Mouse (Mus musculus) liver, embryonic 14.5 days (tissue): ENCODE data around the gene Scrn1. TPM values are rescaled to one million over a fixed set of nuclear protein-coding genes. Genes with fewer than 3 reads are reported as not detected.

Source experiments
- ATAC-seq: fragments of 200-750 bp; cut with Nextera tagmentation; 2 replicates; pipeline ENCODE4 v1.8.0; 2017; ENCODE audit warnings: moderate number of reproducible peaks, mild to moderate bottlenecking, moderate library complexity; ENCODE audit not compliant: insufficient read depth
- DNase-seq, 3 experiments: peaks; one replicate each; pipeline ENCODE4 v3.0.0-alpha.2; 2012 to 2013; ENCODE audit warnings: low read depth in 3 of 3, low spot score in 3 of 3
- H3K27ac ChIP-seq: fragments of 300-500 bp; sonication (generic); 2 replicates; pipeline ENCODE4 v1.5.1; 2014; ENCODE audit warnings: moderate library complexity, mild to moderate bottlenecking, control low read depth, inconsistent platforms
- H3K27me3 ChIP-seq: fragments of 300-500 bp; sonication (generic); 2 replicates; pipeline ENCODE4 v1.6.1; 2014; ENCODE audit warnings: mild to moderate bottlenecking, low read length, moderate library complexity; ENCODE audit not compliant: control insufficient read depth, insufficient read depth
- H3K36me3 ChIP-seq: fragments of 300-500 bp; sonication (generic); replicated peaks from 2 replicates; pipeline ENCODE4 v1.6.1; 2014; ENCODE audit warnings: low read depth; ENCODE audit not compliant: control insufficient read depth, insufficient read depth
- H3K4me1 ChIP-seq, 2 experiments: fragments of 200-500 bp in 1 of 2; fragments of 300-500 bp in 1 of 2; sonication (generic) in 1 of 2; replicated peaks; 2 replicates each; pipeline ENCODE4 v1.6.1; 2012 to 2014; ENCODE audit warnings: antibody characterized with exemption in 1 of 2, inconsistent platforms in 1 of 2, low read length in 1 of 2; ENCODE audit not compliant: control insufficient read depth in 2 of 2, insufficient read depth in 2 of 2
- H3K4me2 ChIP-seq: fragments of 300-500 bp; sonication (generic); 2 replicates; pipeline ENCODE4 v1.6.1; 2014; ENCODE audit warnings: low read depth, mild to moderate bottlenecking, control low read depth, moderate library complexity
- H3K4me3 ChIP-seq, 2 experiments: fragments of 200-500 bp in 1 of 2; fragments of 300-500 bp in 1 of 2; sonication (generic) in 1 of 2; 2 replicates each; pipeline ENCODE4 v1.5.1; 2012 to 2014; ENCODE audit warnings: low read depth in 2 of 2, low read length in 2 of 2, mild to moderate bottlenecking in 2 of 2, control low read depth in 1 of 2, inconsistent platforms in 1 of 2, moderate library complexity in 1 of 2; ENCODE audit not compliant: insufficient read depth in 1 of 2
- H3K9ac ChIP-seq: fragments of 300-500 bp; sonication (generic); replicated peaks from 2 replicates; pipeline ENCODE4 v1.6.1; 2014; ENCODE audit warnings: mild to moderate bottlenecking, control low read depth, moderate library complexity
- H3K9me3 ChIP-seq: fragments of 300-500 bp; sonication (generic); 2 replicates; pipeline ENCODE4 v1.6.1; 2016; ENCODE audit warnings: low read length, mixed read lengths; ENCODE audit not compliant: control insufficient read depth
- CTCF ChIP-seq: IDR thresholded peaks from 2 replicates; pipeline ENCODE4 v1.5.1; 2016; ENCODE audit warnings: antibody characterized with exemption, low read depth, control low read depth
- EP300 ChIP-seq: IDR thresholded peaks from 2 replicates; pipeline ENCODE4 v1.6.1; 2016; ENCODE audit warnings: antibody characterized with exemption, low read depth
- WGBS: fragments of 180-500 bp; shearing (Covaris S2); extraction: QIAGEN DNeasy Blood & Tissue Kit; methylation state at CpG from one replicate; pipeline ENCODE4 v1.1.7; 2014; ENCODE audit not compliant: insufficient replicate concordance; 5-methylcytosine and 5-hydroxymethylcytosine counted together
- polyA plus RNA-seq, 2 experiments: library from polyadenylated mRNA; depleted of rRNA in 1 of 2; stranded (reverse) in 1 of 2; unstranded in 1 of 2; fragments of >200 nt; fragmentation: Nextera tagmentation in 1 of 2; extraction: Ambion mirVana in 1 of 2; gene quantifications; 2 replicates each; pipeline versions ENCODE4 v1.2.1 to v1.2.3; 2012 to 2014

The Scrn1 gene
- polyA plus RNA-seq, 2 experiments: 0.13 to 0.24 TPM

DNA sequence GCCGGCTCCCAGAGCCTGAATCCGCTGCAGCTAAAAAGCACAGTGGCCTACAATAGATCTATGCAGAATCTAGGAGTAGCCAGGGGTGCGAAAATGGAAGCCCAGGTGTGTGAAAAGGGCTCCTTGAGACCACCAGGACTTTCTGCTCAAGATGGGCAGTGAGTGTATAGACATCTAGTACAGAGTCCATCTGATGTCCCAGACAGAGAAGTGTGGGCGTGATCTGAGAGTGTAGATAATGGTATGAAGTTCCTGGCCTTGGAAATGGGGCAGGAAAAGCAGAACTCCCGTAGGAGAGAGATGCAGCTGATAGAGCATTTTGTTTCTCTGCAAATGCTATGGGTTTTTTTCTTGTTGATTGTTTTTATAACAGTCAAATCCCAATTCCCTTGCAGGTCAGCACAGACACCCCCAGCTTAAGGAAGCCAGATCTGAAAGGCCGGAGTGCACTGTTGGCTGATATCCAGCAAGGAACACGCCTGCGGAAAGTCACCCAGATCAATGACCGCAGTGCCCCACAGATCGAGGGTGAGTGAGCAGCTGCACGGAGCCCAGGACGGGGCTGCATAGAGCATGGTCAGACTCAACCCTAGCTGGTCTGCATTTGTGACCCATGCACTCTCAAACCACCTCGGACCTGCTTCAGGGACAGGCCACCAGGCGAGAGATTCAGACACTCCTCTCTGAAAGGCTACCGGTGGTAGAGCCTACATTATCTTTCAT lies 84.7 kb downstream of the Scrn1 start:
- ATAC-seq (no peak), DNase-seq (no peak)
- Histone ChIP-seq H3K4me1 (no peaks in the 10 kb centered on the region), H3K9me3 (no peaks in the 10 kb centered on the region), H3K4me2 (no peak overlapping the region), H3K4me3 (no peak overlapping the region), H3K36me3 (no peaks in the 10 kb centered on the region), H3K9ac (no peak overlapping the region), H3K27ac (no peak overlapping the region), H3K27me3 (no peaks in the 10 kb centered on the region; the same call in 1 of the 2 replicates)
- TF ChIP-seq EP300 (no peak), CTCF (no peak)
- 61% methylated on average over 15 of the region's 15 CpGs for WGBS

DNA sequence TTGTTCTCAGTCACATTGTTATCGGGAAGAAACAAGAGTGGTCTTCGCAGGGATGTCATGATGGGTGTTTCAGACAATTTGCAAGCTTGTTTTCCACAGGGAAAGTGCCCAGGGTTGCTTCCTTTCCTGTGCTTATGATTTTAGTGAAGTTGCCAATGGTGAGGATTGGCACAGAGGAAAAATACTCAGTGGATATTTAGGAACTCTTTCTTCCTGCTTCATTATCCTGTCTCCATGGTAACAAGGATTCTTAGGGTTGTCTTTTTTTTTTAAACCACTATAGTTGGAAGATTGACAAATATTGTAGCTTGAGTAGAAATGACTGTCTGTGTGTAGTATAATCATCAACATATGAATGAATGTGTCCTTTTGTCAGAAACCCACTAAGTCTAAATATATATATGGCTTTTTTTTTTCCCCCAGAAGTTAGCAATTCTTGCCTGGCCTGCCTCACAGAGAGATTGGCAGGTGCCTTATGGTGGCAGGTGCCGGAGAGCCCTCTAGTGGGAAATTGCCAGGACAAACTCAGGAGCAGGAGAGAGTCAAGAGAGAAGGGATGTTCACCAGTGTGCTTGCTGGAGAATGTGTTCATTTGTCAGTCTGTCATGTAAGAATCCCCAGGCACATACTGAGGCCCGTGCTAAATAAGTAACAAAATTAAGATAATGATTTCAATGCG lies 87.5 kb downstream of the Scrn1 start:
- DNase-seq: no peak
- WGBS: 59% methylated on average over 5 of the region's 5 CpGs
- Histone ChIP-seq H3K27ac (no peak overlapping the region), H3K36me3 (no peaks in the 10 kb centered on the region), H3K27me3 (no peaks in the 10 kb centered on the region), H3K4me3 (no peak overlapping the region), H3K9ac (no peak overlapping the region), H3K4me1 (no peaks in the 10 kb centered on the region; a peak in 1 of 4 replicates), H3K9me3 (no peaks in the 10 kb centered on the region), H3K4me2 (no peak overlapping the region)
- TF ChIP-seq CTCF: peak; percentile 23; the same call in 1 of the 2 replicates
- no peak for TF ChIP-seq EP300
- no peak for ATAC-seq

DNA sequence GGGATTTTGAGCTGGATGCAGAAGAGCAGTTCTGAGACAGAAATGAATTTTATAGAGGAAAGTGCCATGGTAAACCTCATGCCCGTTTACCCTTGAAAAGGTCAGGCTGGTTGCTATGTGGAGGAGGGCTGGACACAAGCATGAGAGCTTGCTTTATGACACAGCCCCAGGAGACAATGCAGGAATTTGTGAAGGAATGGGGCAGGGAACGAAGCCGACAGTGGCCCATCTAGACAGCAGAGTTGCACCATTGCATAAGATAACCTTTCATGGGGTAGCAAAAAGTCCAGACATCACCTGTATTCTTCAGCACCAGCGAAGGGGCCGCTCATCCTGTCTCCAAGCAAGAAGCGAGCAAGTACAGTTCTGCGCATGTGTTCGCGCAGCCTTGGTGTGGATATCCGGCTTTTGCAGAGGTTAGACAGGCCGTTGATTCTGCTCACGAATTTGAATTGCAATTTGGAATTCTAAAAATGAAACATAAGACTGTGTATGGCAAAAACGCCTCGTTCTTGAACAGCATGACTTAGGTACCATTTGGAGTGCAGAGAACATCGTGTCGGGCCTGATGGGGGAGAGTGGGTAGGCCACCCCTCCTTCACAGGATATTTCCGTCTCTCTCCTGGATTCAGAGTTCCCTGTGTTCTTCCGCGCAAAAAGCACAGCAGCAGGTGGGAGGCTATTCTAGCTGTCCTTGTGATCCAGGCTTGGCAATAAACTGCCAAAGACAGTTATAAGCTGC lies 90.2 kb downstream of the Scrn1 start:
- Histone ChIP-seq H3K4me2 (no peak overlapping the region), H3K27ac (no peak overlapping the region), H3K4me3 (no peak overlapping the region), H3K9me3 (no peaks in the 10 kb centered on the region), H3K27me3 (no peaks in the 10 kb centered on the region), H3K36me3 (no peaks in the 10 kb centered on the region), H3K4me1 (peaks cover 0 to 5% of the 10 kb centered on the region in 2 experiments; a peak in 2 of 4 replicates), H3K9ac (no peak overlapping the region)
- ATAC-seq (no peak), DNase-seq (no peak)
- TF ChIP-seq EP300: no peak
- 76% methylated on average over 19 of the region's 19 CpGs for WGBS

DNA sequence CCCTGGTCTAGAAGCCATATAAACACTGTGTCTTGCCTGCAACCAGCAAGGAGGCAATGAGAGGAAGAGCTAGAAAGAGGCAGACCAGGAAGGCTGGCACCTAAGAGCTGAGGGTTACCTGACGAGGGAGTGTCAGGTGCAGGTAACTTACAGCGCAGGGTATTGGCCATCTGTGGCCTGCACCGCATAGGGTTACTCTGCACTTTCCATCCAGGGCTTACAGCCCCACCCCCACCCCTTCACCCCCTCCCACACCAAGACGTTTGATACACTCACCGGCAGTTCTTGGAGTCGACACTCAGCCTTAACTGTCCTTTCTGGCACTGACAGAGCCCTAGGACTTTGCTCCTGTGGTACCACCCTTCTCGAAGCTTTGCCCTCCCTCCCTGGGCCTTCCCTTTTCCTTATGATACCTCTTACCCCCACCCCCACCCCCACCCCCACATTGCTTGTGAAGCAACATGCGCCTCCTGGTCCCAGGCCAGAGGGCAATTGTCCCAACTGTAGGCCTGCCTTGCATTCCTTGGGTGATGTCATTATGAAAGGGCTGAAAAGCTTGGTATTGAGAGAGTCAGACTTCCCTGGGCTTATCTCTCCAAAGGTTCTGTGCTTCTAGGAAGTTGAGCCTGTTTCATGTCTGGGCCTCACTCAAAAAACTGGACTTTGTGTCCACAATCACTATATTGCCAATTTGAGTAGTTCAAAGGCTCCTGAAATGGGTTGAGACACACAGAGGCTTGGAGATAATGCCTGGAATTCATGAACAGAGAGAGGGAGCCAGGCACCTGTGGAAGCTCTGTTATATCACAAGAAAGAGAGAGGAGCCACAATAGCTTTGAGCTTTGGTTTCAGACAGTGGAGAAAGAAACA lies 93.2 kb downstream of the Scrn1 start:
- Histone ChIP-seq H3K4me3 (no peak overlapping the region), H3K4me1 (peaks cover 0 to 5% of the 10 kb centered on the region in 2 experiments; a peak in 2 of 4 replicates), H3K36me3 (no peaks in the 10 kb centered on the region), H3K27ac (no peak overlapping the region), H3K27me3 (no peaks in the 10 kb centered on the region), H3K4me2 (no peak overlapping the region), H3K9ac (no peak overlapping the region), H3K9me3 (no peaks in the 10 kb centered on the region)
- TF ChIP-seq CTCF: no peak
- TF ChIP-seq EP300: no peak
- no peak for ATAC-seq
- 49% methylated on average over 8 of the region's 8 CpGs for WGBS
- no peak for DNase-seq
